Mouse (Mus musculus): ENCODE measurements around the gene Ube3a. TPM values are rescaled to one million over a fixed set of nuclear protein-coding genes. Genes with fewer than 3 reads are reported as not detected.

Ube3a gene
- polyA plus RNA-seq, 1 experiment from 2014 or later, result 84.6 TPM

GRCm38 (mm10) chr7:59253373-59253772, 24.8 kb downstream of the Ube3a start:
- Histone ChIP-seq H3K9ac (ENCODE audit: low read length) (no peak overlapping the region), H3K4me3 (ENCODE audit: low read depth, low read length) (no peak overlapping the region), H3K36me3 (ENCODE audit: control insufficient read depth, insufficient read depth, low read length) (peaks cover 4% of the 10 kb centered on the region; the same call in 1 of the 2 replicates), H3K27me3 (ENCODE audit: control insufficient read depth, insufficient read depth, low read length) (no peaks in the 10 kb centered on the region), H3K4me2 (replicated peaks; ENCODE audit: low read depth) (no peak overlapping the region), H3K4me1 (replicated peaks; ENCODE audit: control insufficient read depth, insufficient read depth) (no peaks in the 10 kb centered on the region), H3K9me3 (ENCODE audit: control insufficient read depth, low read length) (no peaks in the 10 kb centered on the region), H3K27ac (replicated peaks) (no peak overlapping the region)
- TF ChIP-seq EP300 (optimal IDR thresholded peaks at IDR 0.05) (no peak), CTCF (IDR thresholded peaks at IDR 0.05; ENCODE audit: low read depth) (no peak)
- DNase-seq (ENCODE audit: low spot score) (no peak), ATAC-seq (ENCODE audit: low FRiP score, low TSS enrichment) (no peak)
- 91% methylated on average over 2 of the region's 2 CpGs for WGBS

GRCm38 (mm10) chr7:59265538-59265937, 37.0 kb downstream of the Ube3a start:
- no peak overlapping the region for H3K9ac ChIP-seq (ENCODE audit: low read length)
- no peak overlapping the region for H3K27ac ChIP-seq (replicated peaks)
- H3K36me3 ChIP-seq (ENCODE audit: control insufficient read depth, insufficient read depth, low read length), result no peaks in the 10 kb centered on the region
- H3K4me3 ChIP-seq (ENCODE audit: low read depth, low read length), result no peak overlapping the region
- DNase-seq (ENCODE audit: low spot score) (no peak), ATAC-seq (ENCODE audit: low FRiP score, low TSS enrichment) (no peak)
- H3K4me2 ChIP-seq (replicated peaks; ENCODE audit: low read depth), result no peak overlapping the region
- no peaks in the 10 kb centered on the region for H3K4me1 ChIP-seq (replicated peaks; ENCODE audit: control insufficient read depth, insufficient read depth)
- TF ChIP-seq EP300 (optimal IDR thresholded peaks at IDR 0.05) (no peak), CTCF (IDR thresholded peaks at IDR 0.05; ENCODE audit: low read depth) (no peak)
- 68% methylated on average over 1 of the region's 1 CpGs for WGBS
- no peaks in the 10 kb centered on the region for H3K27me3 ChIP-seq (ENCODE audit: control insufficient read depth, insufficient read depth, low read length)
- H3K9me3 ChIP-seq (ENCODE audit: control insufficient read depth, low read length), result no peaks in the 10 kb centered on the region

- no peak overlapping the region for H3K4me3 ChIP-seq (ENCODE audit: low read depth, low read length)
- no peaks in the 10 kb centered on the region for H3K9me3 ChIP-seq (ENCODE audit: control insufficient read depth, low read length)
- no peaks in the 10 kb centered on the region for H3K27me3 ChIP-seq (ENCODE audit: control insufficient read depth, insufficient read depth, low read length)
- no peak for TF ChIP-seq EP300 (optimal IDR thresholded peaks at IDR 0.05)
- no peak for TF ChIP-seq CTCF (IDR thresholded peaks at IDR 0.05; ENCODE audit: low read depth)
- H3K36me3 ChIP-seq (ENCODE audit: control insufficient read depth, insufficient read depth, low read length), result no peaks in the 10 kb centered on the region
- ATAC-seq (ENCODE audit: low FRiP score, low TSS enrichment), result no peak
- H3K9ac ChIP-seq (ENCODE audit: low read length), result no peak overlapping the region
- WGBS, result 40% methylated on average over 4 of the region's 4 CpGs
- no peak overlapping the region for H3K27ac ChIP-seq (replicated peaks)
- H3K4me1 ChIP-seq (replicated peaks; ENCODE audit: control insufficient read depth, insufficient read depth), result no peaks in the 10 kb centered on the region
- no peak overlapping the region for H3K4me2 ChIP-seq (replicated peaks; ENCODE audit: low read depth)
- DNase-seq (ENCODE audit: low spot score), result no peak
Measured at GRCm38 (mm10) chr7:59271775-59272174, 43.2 kb downstream of the Ube3a start.

DNA sequence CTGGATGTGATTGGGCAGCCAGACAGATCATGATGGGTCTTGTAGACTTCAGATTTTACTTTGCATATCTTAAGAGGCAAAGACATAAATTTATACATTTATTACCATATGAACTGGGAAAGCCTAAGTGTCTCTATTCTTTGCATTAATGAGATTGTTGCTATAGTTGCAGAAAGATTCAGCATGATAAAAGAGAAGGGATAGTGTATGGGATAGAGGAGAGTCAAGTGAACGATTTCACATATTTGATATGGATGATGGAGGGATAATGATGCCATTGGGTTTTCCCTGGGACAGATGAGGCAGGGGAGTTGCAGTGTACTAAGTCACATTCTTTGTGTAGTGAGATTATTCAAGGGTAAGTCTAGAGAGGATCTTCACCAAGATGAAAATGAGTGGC, 84.0 kb downstream of the Ube3a start:
- Histone ChIP-seq H3K9me3 (ENCODE audit: control insufficient read depth, low read length) (no peaks in the 10 kb centered on the region), H3K4me3 (ENCODE audit: low read depth, low read length) (no peak overlapping the region), H3K36me3 (ENCODE audit: control insufficient read depth, insufficient read depth, low read length) (no peaks in the 10 kb centered on the region), H3K9ac (ENCODE audit: low read length) (no peak overlapping the region), H3K4me1 (replicated peaks; ENCODE audit: control insufficient read depth, insufficient read depth) (no peaks in the 10 kb centered on the region), H3K4me2 (replicated peaks; ENCODE audit: low read depth) (no peak overlapping the region), H3K27me3 (ENCODE audit: control insufficient read depth, insufficient read depth, low read length) (no peaks in the 10 kb centered on the region), H3K27ac (replicated peaks) (no peak overlapping the region)
- WGBS, result 97% methylated on average over 1 of the region's 1 CpGs
- TF ChIP-seq EP300 (optimal IDR thresholded peaks at IDR 0.05), result no peak
- TF ChIP-seq CTCF (IDR thresholded peaks at IDR 0.05; ENCODE audit: low read depth), result no peak
- no peak for ATAC-seq (ENCODE audit: low FRiP score, low TSS enrichment)
- DNase-seq (ENCODE audit: low spot score), result no peak

GRCm38 (mm10) chr7:59322759-59323158, 94.2 kb downstream of the Ube3a start:
- no peaks in the 10 kb centered on the region for H3K4me1 ChIP-seq (replicated peaks; ENCODE audit: control insufficient read depth, insufficient read depth)
- 100% methylated on average over 1 of the region's 1 CpGs for WGBS

More at GRCm38 (mm10) chr7:59322759-59323158, 94.2 kb downstream of the Ube3a start:
- H3K27me3 ChIP-seq (ENCODE audit: control insufficient read depth, insufficient read depth, low read length), result no peaks in the 10 kb centered on the region
- H3K27ac ChIP-seq (replicated peaks), result no peak overlapping the region
- TF ChIP-seq EP300 (optimal IDR thresholded peaks at IDR 0.05) (no peak), CTCF (IDR thresholded peaks at IDR 0.05; ENCODE audit: low read depth) (no peak)
- no peaks in the 10 kb centered on the region for H3K9me3 ChIP-seq (ENCODE audit: control insufficient read depth, low read length)
- H3K36me3 ChIP-seq (ENCODE audit: control insufficient read depth, insufficient read depth, low read length), result no peaks in the 10 kb centered on the region
- H3K4me2 ChIP-seq (replicated peaks; ENCODE audit: low read depth), result no peak overlapping the region
- ATAC-seq (ENCODE audit: low FRiP score, low TSS enrichment) (no peak), DNase-seq (ENCODE audit: low spot score) (no peak)
- no peak overlapping the region for H3K9ac ChIP-seq (ENCODE audit: low read length)
- H3K4me3 ChIP-seq (ENCODE audit: low read depth, low read length), result no peak overlapping the region

All from stomach, postnatal 0 days (tissue).